8 mouse cellular contexts compared by ENCODE assay signal in the genomic region with DNA sequence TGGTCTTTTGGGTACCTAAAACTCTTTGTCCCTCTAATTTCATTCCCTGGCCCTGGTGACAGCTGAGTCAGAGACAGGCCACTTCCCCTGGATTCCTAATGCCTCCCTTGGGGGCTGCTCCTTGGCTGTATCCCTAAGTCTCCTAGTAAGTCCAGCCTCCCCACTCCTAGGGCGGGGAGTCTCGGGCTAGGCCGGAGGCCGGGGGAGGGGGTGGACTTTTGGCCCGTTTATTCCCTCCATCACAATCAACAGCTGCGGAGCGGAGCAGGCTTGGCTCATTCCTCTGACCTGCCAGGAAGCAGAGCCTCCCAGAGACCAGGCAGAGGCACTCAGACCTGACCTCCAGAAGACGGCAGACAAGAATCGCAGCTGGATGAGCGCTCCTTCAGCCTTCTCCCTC. TPM values are rescaled to one million over a fixed set of nuclear protein-coding genes. Genes with fewer than 3 reads are reported as not detected.
DNase-seq lines count a peak whose midpoint lies in the region; ATAC-seq and TF ChIP-seq lines count a peak whose summit lies in the region.

No protein-coding gene starts in this region.

- no peak overlapping the region for H3K4me2 ChIP-seq in liver, embryonic 12.5 days
- no peak overlapping the region for H3K4me2 ChIP-seq in midbrain, embryonic 13.5 days (replicated peaks)

- TF ChIP-seq CTCF in left cerebral cortex, adult 2 months (IDR thresholded peaks at IDR 0.05): no peak

- no peak overlapping the region for H3K9ac ChIP-seq in liver, embryonic 12.5 days
- H3K9ac ChIP-seq in midbrain, embryonic 13.5 days (replicated peaks): no peak overlapping the region

- H3K36me3 ChIP-seq in liver, embryonic 12.5 days: peaks cover 44% of the 10 kb centered on the region
- H3K36me3 ChIP-seq in midbrain, embryonic 13.5 days: peaks cover 56% of the 10 kb centered on the region
- H3K36me3 ChIP-seq in forebrain, embryonic 10.5 days (replicated peaks): peaks cover 60% of the 10 kb centered on the region

- peak; percentile 52 for DNase-seq in ovary, postnatal 36 days (ENCODE audit: low spot score)
- no peak for DNase-seq in ovary, adult 18-20 months (ENCODE audit: low spot score)
- DNase-seq in heart, postnatal 10 days: peak; percentile 87 to 88
- DNase-seq in urinary bladder, postnatal 4 days (ENCODE audit: low spot score in 2 of 2): peak; percentile 56 to 67
- no peak for DNase-seq in forebrain, embryonic 10.5 days (ENCODE audit: extremely low spot score, low spot score)
- DNase-seq in left cerebral cortex, adult 2 months (ENCODE audit: extremely low spot score in 1 of 2, low spot score in 2 of 2): no peak

- peak overlapping the region; percentile 90; the same call in 1 of the 2 replicates for H3K27ac ChIP-seq in liver, embryonic 12.5 days
- no peak overlapping the region for H3K27ac ChIP-seq in midbrain, embryonic 13.5 days
- H3K27ac ChIP-seq in forebrain, embryonic 10.5 days: no peak overlapping the region
- H3K27ac ChIP-seq in left cerebral cortex, adult 2 months: no peak overlapping the region

- intact Hi-C loops in heart, postnatal 10 days (cut with DNase I): no loop called here
- intact Hi-C loops in left cerebral cortex, adult 2 months (cut with DNase I): no loop called here

- 0 out of 2 replicates have a peak, but pooled peaks cover 2% of the 10 kb centered on the region for H3K27me3 ChIP-seq in liver, embryonic 12.5 days (replicated peaks)
- no peaks in the 10 kb centered on the region for H3K27me3 ChIP-seq in midbrain, embryonic 13.5 days
- no peaks in the 10 kb centered on the region for H3K27me3 ChIP-seq in forebrain, embryonic 10.5 days (ENCODE audit: poor library complexity, severe bottlenecking)

- ATAC-seq in liver, embryonic 12.5 days: no peak
- no peak for ATAC-seq in midbrain, embryonic 13.5 days

- WGBS in liver, embryonic 12.5 days (ENCODE audit: insufficient replicate concordance): 74% methylated on average over 10 of the region's 10 CpGs
- WGBS in midbrain, embryonic 13.5 days: 81% methylated on average over 10 of the region's 10 CpGs
- WGBS in forebrain, embryonic 10.5 days: 83% methylated on average over 10 of the region's 10 CpGs

- H3K4me3 ChIP-seq in liver, embryonic 12.5 days: no peak overlapping the region
- no peak overlapping the region for H3K4me3 ChIP-seq in midbrain, embryonic 13.5 days (replicated peaks)
- H3K4me3 ChIP-seq in forebrain, embryonic 10.5 days: no peak overlapping the region
- no peak overlapping the region for H3K4me3 ChIP-seq in left cerebral cortex, adult 2 months

- H3K9me3 ChIP-seq in liver, embryonic 12.5 days (replicated peaks): no peaks in the 10 kb centered on the region
- no peaks in the 10 kb centered on the region for H3K9me3 ChIP-seq in midbrain, embryonic 13.5 days
- no peaks in the 10 kb centered on the region for H3K9me3 ChIP-seq in forebrain, embryonic 10.5 days

- peaks cover 47% of the 10 kb centered on the region for H3K4me1 ChIP-seq in liver, embryonic 12.5 days
- peaks cover 9% of the 10 kb centered on the region for H3K4me1 ChIP-seq in midbrain, embryonic 13.5 days (replicated peaks)
- H3K4me1 ChIP-seq in forebrain, embryonic 10.5 days: peaks cover 20% of the 10 kb centered on the region

RNA-seq across cellular contexts. Expression of gene Cldn15, which starts 1.2 kb away (rescaled TPM):
- total RNA-seq in heart, postnatal 10 days (2021): 1 to 10 TPM; 5.8 to 8.1 TPM
- polyA plus RNA-seq in liver, embryonic 12.5 days (2016; fragmentation: Nextera tagmentation; extraction: Ambion mirVana): 2.2 TPM in 2 replicates
- polyA plus RNA-seq in midbrain, embryonic 13.5 days (2015; fragmentation: Nextera tagmentation; extraction: Ambion mirVana): 0.16 and 0.35 TPM in 2 replicates
- polyA plus RNA-seq in forebrain, embryonic 10.5 days (2016; fragmentation: Nextera tagmentation; extraction: Ambion mirVana): 0.35 and 0.52 TPM in 2 replicates
- total RNA-seq in left cerebral cortex, adult 2 months (2021): under 1 TPM; 0.30 to 0.32 TPM

RNA-seq across cellular contexts. Expression of gene Fis1, which starts 14.5 kb away (rescaled TPM):
- 100 to 1,000 TPM; 180 to 184 TPM for total RNA-seq in heart, postnatal 10 days (2021)
- 210 and 211 TPM in 2 replicates for polyA plus RNA-seq in liver, embryonic 12.5 days (2016; fragmentation: Nextera tagmentation; extraction: Ambion mirVana)
- 389 and 412 TPM in 2 replicates for polyA plus RNA-seq in midbrain, embryonic 13.5 days (2015; fragmentation: Nextera tagmentation; extraction: Ambion mirVana)
- polyA plus RNA-seq in forebrain, embryonic 10.5 days (2016; fragmentation: Nextera tagmentation; extraction: Ambion mirVana): 243 and 263 TPM in 2 replicates
- 100 to 1,000 TPM; 256 to 271 TPM for total RNA-seq in left cerebral cortex, adult 2 months (2021)

RNA-seq across cellular contexts. Expression of gene Plod3, which starts 19.2 kb away (rescaled TPM):
- total RNA-seq in heart, postnatal 10 days (2021): 10 to 100 TPM; 45.0 to 47.1 TPM
- polyA plus RNA-seq in liver, embryonic 12.5 days (2016; fragmentation: Nextera tagmentation; extraction: Ambion mirVana): 17.3 and 22.1 TPM in 2 replicates
- 34.8 and 35.1 TPM in 2 replicates for polyA plus RNA-seq in midbrain, embryonic 13.5 days (2015; fragmentation: Nextera tagmentation; extraction: Ambion mirVana)
- polyA plus RNA-seq in forebrain, embryonic 10.5 days (2016; fragmentation: Nextera tagmentation; extraction: Ambion mirVana): 35.7 and 40.7 TPM in 2 replicates
- 10 to 100 TPM; 38.7 to 39.1 TPM for total RNA-seq in left cerebral cortex, adult 2 months (2021)

RNA-seq across cellular contexts. Expression of gene Znhit1, which starts 20.2 kb away (rescaled TPM):
- 10 to 100 TPM; 51.6 to 53.4 TPM for total RNA-seq in heart, postnatal 10 days (2021)
- polyA plus RNA-seq in liver, embryonic 12.5 days (2016; fragmentation: Nextera tagmentation; extraction: Ambion mirVana): 67.0 and 68.7 TPM in 2 replicates
- 110 TPM in 2 replicates for polyA plus RNA-seq in midbrain, embryonic 13.5 days (2015; fragmentation: Nextera tagmentation; extraction: Ambion mirVana)
- polyA plus RNA-seq in forebrain, embryonic 10.5 days (2016; fragmentation: Nextera tagmentation; extraction: Ambion mirVana): 102 and 107 TPM in 2 replicates
- 10 to 100 TPM; 82.0 to 91.0 TPM for total RNA-seq in left cerebral cortex, adult 2 months (2021)

RNA-seq across cellular contexts. Expression of gene Vgf, which starts 58.6 kb away (rescaled TPM):
- not detected for total RNA-seq in heart, postnatal 10 days (2021)
- polyA plus RNA-seq in liver, embryonic 12.5 days (2016; fragmentation: Nextera tagmentation; extraction: Ambion mirVana): not detected in 2 replicates
- 2.4 TPM in 2 replicates for polyA plus RNA-seq in midbrain, embryonic 13.5 days (2015; fragmentation: Nextera tagmentation; extraction: Ambion mirVana)
- polyA plus RNA-seq in forebrain, embryonic 10.5 days (2016; fragmentation: Nextera tagmentation; extraction: Ambion mirVana): 0.35 TPM in 1 of 2 replicates, not detected in the other
- 100 to 1,000 TPM; 433 to 446 TPM for total RNA-seq in left cerebral cortex, adult 2 months (2021)

Comparison
In these comparisons a context has a peak if more than half of its experiments do, and no peak if none do; other contexts are left out.
1. DNase-seq: peak in ovary, postnatal 36 days (single experiment), heart, postnatal 10 days (2 of 2) and urinary bladder, postnatal 4 days (2 of 2); none in ovary, adult 18-20 months (single experiment), forebrain, embryonic 10.5 days (single experiment) and left cerebral cortex, adult 2 months (0 of 2).